Mouse (Mus musculus) B cell, adult (primary cell): ENCODE measurements around the gene Efna1. TPM values are rescaled to one million over a fixed set of nuclear protein-coding genes. Genes with fewer than 3 reads are reported as not detected.

Experiments used
- total RNA-seq: library from RNA; stranded (reverse); gene quantifications from 4 replicates; pipeline ENCODE4 v1.2.4, GENCODE M21; 2023; ENCODE audit not compliant: inconsistent age

Gene Efna1
- 0.48 to 1.5 TPM (median 0.78 TPM) in 4 replicates for total RNA-seq

DNA sequence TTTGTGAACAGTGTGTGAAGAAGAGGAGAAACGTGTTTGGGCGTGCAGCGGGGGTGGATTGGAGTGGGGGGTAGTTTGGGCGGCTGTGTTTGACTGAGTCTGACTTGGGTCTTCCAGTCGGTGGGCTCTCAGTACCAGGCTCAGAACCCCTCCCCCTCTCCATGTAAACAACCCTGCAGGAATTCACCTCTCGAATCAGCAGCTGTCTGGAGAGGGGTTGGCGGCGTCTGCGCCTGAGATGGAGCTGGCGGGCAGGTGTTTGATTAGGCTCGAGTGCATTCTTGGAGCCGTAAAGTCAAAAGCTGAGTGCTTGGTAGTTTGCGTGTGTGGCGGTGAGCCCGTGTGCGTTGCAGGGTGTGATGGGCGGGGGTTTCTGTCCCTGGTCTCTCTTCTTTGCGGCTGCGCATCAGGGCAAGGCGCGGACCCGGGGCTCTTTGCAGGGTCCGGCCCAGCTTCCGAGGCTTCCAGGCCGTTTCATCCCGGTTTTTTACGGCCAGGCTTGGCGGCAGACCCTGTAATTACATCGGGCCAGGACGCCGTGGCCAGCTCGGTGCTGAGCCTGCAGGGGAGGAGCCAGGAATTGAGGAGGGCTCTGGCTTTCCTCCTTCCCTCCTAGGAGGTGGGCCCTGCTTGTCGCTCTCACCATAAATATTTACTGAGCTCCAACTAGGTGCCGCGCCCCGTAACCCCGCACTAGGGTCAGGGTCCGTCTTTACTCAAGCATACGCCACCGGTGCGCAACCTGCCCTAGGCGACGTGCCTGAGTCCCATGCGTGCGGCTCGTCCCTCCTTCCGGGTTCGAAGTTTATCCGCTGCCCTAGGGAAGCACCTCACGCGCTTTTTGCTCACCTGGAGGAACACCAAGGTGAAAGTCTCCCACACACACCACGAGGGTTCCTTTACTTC, at the start of gene Efna1:
TSS of gene Efna1 (minus strand) at position 537 of the 906 bp plus-strand sequence.

GRCm38 (mm10) chr3:89322514-89323165, 41.7 kb upstream of the Efna1 start, which contains the start of gene Efna3:
Gene Efna3 (minus strand): TSS chr3:89322965.

DNA sequence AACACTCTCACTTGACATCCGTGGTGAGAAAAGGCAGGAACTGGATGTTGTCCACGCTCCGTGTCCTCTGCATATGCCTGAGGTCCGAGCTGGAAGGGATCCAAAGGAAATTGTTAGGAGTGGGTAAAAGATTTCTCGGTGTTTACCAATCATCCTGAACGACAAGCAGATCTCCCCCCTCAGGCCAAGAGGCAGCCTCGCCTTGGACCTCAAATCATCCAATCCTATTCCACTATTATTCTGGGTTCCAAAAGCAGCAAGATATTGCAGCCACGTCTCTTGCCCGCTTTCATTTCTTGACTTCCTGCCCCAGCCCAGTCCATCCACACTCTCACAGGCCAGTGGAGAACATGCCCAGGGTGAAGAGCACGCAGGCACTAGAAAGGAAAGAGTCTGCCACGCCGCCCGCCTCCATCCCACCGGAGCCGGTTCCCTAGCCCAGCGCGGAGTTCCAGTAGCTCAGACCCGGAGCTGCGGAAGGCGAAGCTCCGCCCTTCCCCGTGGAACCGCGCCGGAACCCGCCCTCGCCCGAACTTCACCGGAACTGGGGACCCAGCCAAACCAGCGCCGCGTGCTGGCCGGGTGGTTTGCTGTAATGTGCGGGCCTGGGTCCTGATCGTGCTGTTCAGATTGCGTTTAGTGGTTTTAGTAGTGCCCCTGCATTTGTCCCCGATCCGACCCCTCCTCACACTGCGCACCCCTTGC, 10.7 kb downstream of the Efna1 start, which contains the start of gene Slc50a1:
TSS of gene Slc50a1 (minus strand) at position 520 of the 705 bp plus-strand sequence.

DNA sequence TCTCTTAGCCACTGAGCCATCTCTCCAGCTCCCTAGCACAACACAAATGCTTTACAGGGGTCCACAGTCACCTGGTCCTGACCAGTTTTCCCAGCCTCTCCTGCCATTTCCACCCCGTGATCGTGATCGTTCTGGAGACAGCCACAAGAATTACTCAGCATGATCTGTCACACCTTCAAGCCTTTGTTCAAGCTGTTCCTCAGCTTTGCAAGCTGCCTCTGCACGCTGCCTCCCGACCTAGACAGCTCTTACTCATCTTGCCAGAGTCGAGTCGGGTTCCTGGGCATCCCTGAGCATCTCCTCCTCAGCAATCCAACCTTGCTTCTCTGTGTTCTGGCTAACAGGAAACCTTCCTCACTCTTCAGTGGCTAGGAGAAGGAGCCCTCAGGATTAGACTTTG, 21.9 kb downstream of the Efna1 start, which contains the start of gene Dpm3:
TSS of gene Dpm3 (plus strand) at position 283 of the 400 bp plus-strand sequence.

GRCm38 (mm10) chr3:89246261-89247100, 34.5 kb downstream of the Efna1 start, which contains the start of gene Trim46:
Gene Trim46 (minus strand): TSS chr3:89246309.

DNA sequence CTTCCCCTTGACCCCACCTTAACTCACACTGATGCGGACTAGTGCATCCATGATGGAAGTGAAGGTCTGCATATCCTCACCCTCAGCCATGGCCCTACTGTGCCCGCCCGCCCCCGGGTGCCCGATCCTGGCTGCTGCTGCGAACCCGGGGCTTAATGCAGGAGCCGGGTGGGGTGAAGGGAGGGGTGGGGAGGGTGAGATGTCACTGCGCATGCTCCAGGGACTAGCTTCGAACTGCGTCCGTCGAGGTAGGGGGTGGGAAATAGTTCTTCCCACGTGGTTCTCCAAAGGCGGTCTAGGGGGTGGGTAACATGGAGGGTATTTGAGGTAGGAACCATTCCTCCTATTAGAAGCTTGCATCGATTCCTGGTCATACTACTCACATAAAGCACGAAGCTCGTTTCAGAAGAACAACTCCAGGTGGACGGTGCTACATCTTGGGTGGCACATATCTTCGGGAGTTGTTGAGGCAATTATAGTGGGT, 35.2 kb downstream of the Efna1 start, which contains the start of gene Krtcap2:
TSS of gene Krtcap2 (plus strand) at position 279 of the 484 bp plus-strand sequence.

DNA sequence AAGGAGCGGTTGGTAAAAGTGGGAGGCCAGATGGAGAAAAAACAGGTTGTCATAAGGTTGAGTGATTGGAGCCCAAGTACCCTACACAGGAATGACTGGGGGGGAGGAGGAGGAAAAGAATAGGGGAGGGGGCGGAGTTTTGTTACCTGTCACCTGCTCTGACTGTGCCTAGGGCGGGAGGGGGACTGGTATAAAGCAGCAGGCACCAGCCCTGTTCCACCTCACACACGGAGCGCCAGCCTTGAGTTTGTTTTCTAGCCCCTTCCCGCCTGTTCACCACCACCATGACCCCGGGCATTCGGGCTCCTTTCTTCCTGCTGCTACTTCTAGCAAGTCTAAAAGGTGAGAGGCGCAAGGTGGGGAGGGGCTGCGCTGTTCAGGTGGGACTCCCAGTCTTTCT, 52.1 kb downstream of the Efna1 start, which contains the start of gene Muc1:
TSS of gene Muc1 (plus strand) at position 222 of the 400 bp plus-strand sequence.

GRCm38 (mm10) chr3:89226900-89227299, 54.0 kb downstream of the Efna1 start, which contains the start of gene Mtx1:
Gene Mtx1 (minus strand): TSS chr3:89227088.

Other genes starting within 250 kb of the Efna1 start
- gene Rusc1, start 187.8 kb downstream of the Efna1 start, total RNA-seq, result 46.6 to 58.3 TPM (median 51.4 TPM) in 4 replicates
- gene Gm43738, start 180.0 kb downstream of the Efna1 start, total RNA-seq, result not detected in 4 replicates
- gene Fdps, start 179.2 kb downstream of the Efna1 start, total RNA-seq, result 16.5 to 21.8 TPM (median 18.6 TPM) in 4 replicates
- gene Pklr, start 145.0 kb downstream of the Efna1 start, total RNA-seq, result 0.18 TPM in 1 of 4 replicates, not detected in the others
- gene Hcn3, start 120.9 kb downstream of the Efna1 start, total RNA-seq, result 2.1 to 4.4 TPM (median 4.1 TPM) in 4 replicates
- gene Clk2, start 116.3 kb downstream of the Efna1 start, total RNA-seq, result 137 to 156 TPM (median 153 TPM) in 4 replicates
- 106 to 112 TPM (median 108 TPM) in 4 replicates for gene Scamp3, start 103.7 kb downstream of the Efna1 start, total RNA-seq
- 14.0 to 22.6 TPM (median 17.1 TPM) in 4 replicates for gene Fam189b, start 98.0 kb downstream of the Efna1 start, total RNA-seq
- gene Gba, start 78.2 kb downstream of the Efna1 start, total RNA-seq, result 87.6 to 95.2 TPM (median 90.4 TPM) in 4 replicates
- 7.6 to 14.7 TPM (median 8.8 TPM) in 4 replicates for gene Thbs3, start 66.0 kb downstream of the Efna1 start, total RNA-seq
- gene Mtx1, start 54.1 kb downstream of the Efna1 start, total RNA-seq, result 208 to 228 TPM (median 213 TPM) in 4 replicates
- gene Muc1, start 52.1 kb downstream of the Efna1 start, total RNA-seq, result 0.80 to 2.1 TPM (median 1.1 TPM) in 4 replicates
- 92.4 to 106 TPM (median 94.3 TPM) in 4 replicates for gene Krtcap2, start 35.2 kb downstream of the Efna1 start, total RNA-seq
- gene Trim46, start 34.8 kb downstream of the Efna1 start, total RNA-seq, result 2.8 to 4.4 TPM (median 3.4 TPM) in 4 replicates
- gene Dpm3, start 21.8 kb downstream of the Efna1 start, total RNA-seq, result 63.2 to 86.3 TPM (median 79.6 TPM) in 4 replicates
- gene Slc50a1, start 10.6 kb downstream of the Efna1 start, total RNA-seq, result 136 to 155 TPM (median 153 TPM) in 4 replicates
- not detected in 4 replicates for gene Efna3, start 41.8 kb upstream of the Efna1 start, total RNA-seq
- not detected in 4 replicates for gene Efna4, start 56.9 kb upstream of the Efna1 start, total RNA-seq
- gene Adam15, start 68.9 kb upstream of the Efna1 start, total RNA-seq, result 4.5 to 7.9 TPM (median 5.5 TPM) in 4 replicates
- gene Dcst2, start 80.8 kb upstream of the Efna1 start, total RNA-seq, result not detected in 4 replicates
- not detected in 4 replicates for gene Dcst1, start 84.1 kb upstream of the Efna1 start, total RNA-seq
- 50.9 to 68.8 TPM (median 61.8 TPM) in 4 replicates for gene Zbtb7b, start 113.6 kb upstream of the Efna1 start, total RNA-seq
- 1.3 TPM in 1 of 4 replicates, not detected in the others for gene Lenep, start 121.7 kb upstream of the Efna1 start, total RNA-seq
- gene Flad1, start 130.7 kb upstream of the Efna1 start, total RNA-seq, result 40.2 to 51.7 TPM (median 45.4 TPM) in 4 replicates
- 2.9 to 5.9 TPM (median 4.7 TPM) in 4 replicates for gene Cks1b, start 137.2 kb upstream of the Efna1 start, total RNA-seq
- 86.4 to 99.2 TPM (median 94.7 TPM) in 4 replicates for gene Shc1, start 137.3 kb upstream of the Efna1 start, total RNA-seq
- gene Pygo2, start 149.1 kb upstream of the Efna1 start, total RNA-seq, result 34.3 to 43.6 TPM (median 35.5 TPM) in 4 replicates
- 126 to 144 TPM (median 138 TPM) in 4 replicates for gene Pbxip1, start 155.6 kb upstream of the Efna1 start, total RNA-seq
- 15.8 to 18.6 TPM (median 16.8 TPM) in 4 replicates for gene Pmvk, start 173.4 kb upstream of the Efna1 start, total RNA-seq
- not detected in 4 replicates for gene Kcnn3, start 239.0 kb upstream of the Efna1 start, total RNA-seq